Mouse (Mus musculus): ENCODE results near the gene A130010J15Rik.

The A130010J15Rik gene

GRCm38 (mm10) chr1:193201383-193201778 lies 33.5 kb downstream of the A130010J15Rik start, which contains the start of gene Traf3ip3:
TSS of gene Traf3ip3 (minus strand) at chr1:193201703.
- peak; percentile 95 for DNase-seq (ENCODE audit: low read depth, low spot score)
- Histone ChIP-seq H3K36me3 (ENCODE audit: control insufficient read depth, insufficient read depth, low read length, poor library complexity, severe bottlenecking) (peaks cover 26% of the 10 kb centered on the region; the same call in 1 of the 2 replicates), H3K27me3 (ENCODE audit: control insufficient read depth, insufficient read depth, low read length, poor library complexity, severe bottlenecking) (no peaks in the 10 kb centered on the region)

- DNase-seq (ENCODE audit: low read depth, low spot score) = no peak
- no peaks in the 10 kb centered on the region for H3K27me3 ChIP-seq (ENCODE audit: control insufficient read depth, insufficient read depth, low read length, poor library complexity, severe bottlenecking)
These were observed 36.0 kb downstream of the A130010J15Rik start for GRCm38 (mm10) chr1:193203821-193204220.

GRCm38 (mm10) chr1:193205431-193205830 lies 37.6 kb downstream of the A130010J15Rik start:
- DNase-seq (ENCODE audit: low read depth, low spot score) = no peak
- Histone ChIP-seq H3K27me3 (ENCODE audit: control insufficient read depth, insufficient read depth, low read length, poor library complexity, severe bottlenecking) (no peaks in the 10 kb centered on the region), H3K36me3 (ENCODE audit: control insufficient read depth, insufficient read depth, low read length, poor library complexity, severe bottlenecking) (no peaks in the 10 kb centered on the region; the same call in 1 of the 2 replicates)

More at GRCm38 (mm10) chr1:193203821-193204220, 36.0 kb downstream of the A130010J15Rik start:
- H3K36me3 ChIP-seq (ENCODE audit: control insufficient read depth, insufficient read depth, low read length, poor library complexity, severe bottlenecking) = peaks cover 8% of the 10 kb centered on the region; the same call in 1 of the 2 replicates

- no peaks in the 10 kb centered on the region for H3K27me3 ChIP-seq (ENCODE audit: control insufficient read depth, insufficient read depth, low read length, poor library complexity, severe bottlenecking)
- DNase-seq (ENCODE audit: low read depth, low spot score) = peak; percentile 75
- no peaks in the 10 kb centered on the region; the same call in 1 of the 2 replicates for H3K36me3 ChIP-seq (ENCODE audit: control insufficient read depth, insufficient read depth, low read length, poor library complexity, severe bottlenecking)
These were observed 39.7 kb downstream of the A130010J15Rik start, which contains the start of gene Lamb3 for GRCm38 (mm10) chr1:193207503-193207902. TSS of gene Lamb3 (plus strand) at chr1:193207699.

- H3K36me3 ChIP-seq (ENCODE audit: control insufficient read depth, insufficient read depth, low read length, poor library complexity, severe bottlenecking) = no peaks in the 10 kb centered on the region; the same call in 1 of the 2 replicates
- DNase-seq (ENCODE audit: low read depth, low spot score) = peak; percentile 85
These were observed 40.3 kb downstream of the A130010J15Rik start for GRCm38 (mm10) chr1:193208178-193208577.

GRCm38 (mm10) chr1:193211371-193211770 lies 43.5 kb downstream of the A130010J15Rik start:
- Histone ChIP-seq H3K27me3 (ENCODE audit: control insufficient read depth, insufficient read depth, low read length, poor library complexity, severe bottlenecking) (no peaks in the 10 kb centered on the region), H3K36me3 (ENCODE audit: control insufficient read depth, insufficient read depth, low read length, poor library complexity, severe bottlenecking) (peaks cover 2% of the 10 kb centered on the region; the same call in 1 of the 2 replicates)
- DNase-seq (ENCODE audit: low read depth, low spot score) = no peak

More at GRCm38 (mm10) chr1:193208178-193208577, 40.3 kb downstream of the A130010J15Rik start:
- H3K27me3 ChIP-seq (ENCODE audit: control insufficient read depth, insufficient read depth, low read length, poor library complexity, severe bottlenecking) = no peaks in the 10 kb centered on the region

- no peak for DNase-seq (ENCODE audit: low read depth, low spot score)
- Histone ChIP-seq H3K36me3 (ENCODE audit: control insufficient read depth, insufficient read depth, low read length, poor library complexity, severe bottlenecking) (peaks cover 2% of the 10 kb centered on the region; the same call in 1 of the 2 replicates), H3K27me3 (ENCODE audit: control insufficient read depth, insufficient read depth, low read length, poor library complexity, severe bottlenecking) (no peaks in the 10 kb centered on the region)
These were observed 46.2 kb downstream of the A130010J15Rik start for GRCm38 (mm10) chr1:193214053-193214452.

GRCm38 (mm10) chr1:193216000-193216399 lies 48.2 kb downstream of the A130010J15Rik start:
- DNase-seq (ENCODE audit: low read depth, low spot score) = no peak
- H3K36me3 ChIP-seq (ENCODE audit: control insufficient read depth, insufficient read depth, low read length, poor library complexity, severe bottlenecking) = peaks cover 2% of the 10 kb centered on the region; the same call in 1 of the 2 replicates

GRCm38 (mm10) chr1:193220408-193220807 lies 52.6 kb downstream of the A130010J15Rik start:
- Histone ChIP-seq H3K27me3 (ENCODE audit: control insufficient read depth, insufficient read depth, low read length, poor library complexity, severe bottlenecking) (no peaks in the 10 kb centered on the region), H3K36me3 (ENCODE audit: control insufficient read depth, insufficient read depth, low read length, poor library complexity, severe bottlenecking) (peaks cover 3% of the 10 kb centered on the region; the same call in 1 of the 2 replicates)
- no peak for DNase-seq (ENCODE audit: low read depth, low spot score)

More at GRCm38 (mm10) chr1:193216000-193216399, 48.2 kb downstream of the A130010J15Rik start:
- H3K27me3 ChIP-seq (ENCODE audit: control insufficient read depth, insufficient read depth, low read length, poor library complexity, severe bottlenecking) = no peaks in the 10 kb centered on the region

GRCm38 (mm10) chr1:193225531-193225930 lies 57.7 kb downstream of the A130010J15Rik start:
- Histone ChIP-seq H3K36me3 (ENCODE audit: control insufficient read depth, insufficient read depth, low read length, poor library complexity, severe bottlenecking) (peaks cover 3% of the 10 kb centered on the region; the same call in 1 of the 2 replicates), H3K27me3 (ENCODE audit: control insufficient read depth, insufficient read depth, low read length, poor library complexity, severe bottlenecking) (no peaks in the 10 kb centered on the region)
- no peak for DNase-seq (ENCODE audit: low read depth, low spot score)

GRCm38 (mm10) chr1:193226114-193226513 lies 58.3 kb downstream of the A130010J15Rik start:
- Histone ChIP-seq H3K27me3 (ENCODE audit: control insufficient read depth, insufficient read depth, low read length, poor library complexity, severe bottlenecking) (no peaks in the 10 kb centered on the region), H3K36me3 (ENCODE audit: control insufficient read depth, insufficient read depth, low read length, poor library complexity, severe bottlenecking) (peaks cover 3% of the 10 kb centered on the region; the same call in 1 of the 2 replicates)
- DNase-seq (ENCODE audit: low read depth, low spot score) = no peak

- no peak for DNase-seq (ENCODE audit: low read depth, low spot score)
- Histone ChIP-seq H3K36me3 (ENCODE audit: control insufficient read depth, insufficient read depth, low read length, poor library complexity, severe bottlenecking) (peaks cover 3% of the 10 kb centered on the region; the same call in 1 of the 2 replicates), H3K27me3 (ENCODE audit: control insufficient read depth, insufficient read depth, low read length, poor library complexity, severe bottlenecking) (no peaks in the 10 kb centered on the region)
These were observed 59.1 kb downstream of the A130010J15Rik start for GRCm38 (mm10) chr1:193226724-193227522.
